Mouse (Mus musculus): ENCODE data around the gene Chil3.
"Not testable (repeated sequence)": the region's sequence is repeated elsewhere in the genome, so short reads cannot be mapped to it uniquely, and the experiment has no call there.

Chil3 gene

DNA sequence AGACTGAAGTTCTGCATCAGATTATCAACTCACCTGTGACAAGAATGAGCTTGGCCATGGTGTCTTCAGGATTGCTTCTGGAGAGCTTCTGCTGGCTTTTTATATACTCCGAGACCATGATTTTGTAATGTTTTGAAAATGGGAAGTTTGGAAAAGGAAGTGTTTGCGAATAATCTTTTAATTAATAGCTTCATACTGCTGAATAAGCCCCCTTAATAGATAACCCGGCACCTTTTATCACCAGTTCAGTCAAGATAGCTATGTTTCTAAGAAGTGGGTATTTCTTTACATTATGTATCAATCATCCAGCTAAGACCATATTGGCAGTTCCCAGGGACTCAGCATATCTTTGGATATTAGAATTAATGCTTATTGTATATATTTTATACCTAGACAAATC is at the start of gene Chil3:
TSS of gene Chil3 (minus strand) at position 101 of the 400 bp plus-strand sequence.
- DNase-seq (ENCODE audit: inconsistent age in 2 of 2, low spot score in 1 of 2), result no peak

DNA sequence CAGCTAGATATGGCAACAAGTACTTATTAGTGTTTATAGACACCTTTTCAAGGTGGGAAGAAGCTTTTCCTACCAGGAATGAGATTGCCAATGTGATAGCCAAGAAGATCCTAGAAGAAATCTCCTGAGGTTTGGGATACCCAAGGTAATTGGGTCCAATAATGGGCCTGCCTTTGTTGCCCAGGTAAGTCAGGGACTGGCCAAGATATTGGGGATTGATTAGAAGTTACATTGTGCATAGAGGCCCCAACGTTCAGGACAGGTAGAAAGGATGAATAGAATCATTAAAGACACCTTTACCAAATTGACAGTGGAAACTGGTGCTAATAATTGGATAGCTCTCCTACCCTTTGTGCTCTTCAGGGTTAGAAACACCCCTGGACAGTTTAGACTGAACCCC is 30.7 kb upstream of the Chil3 start:
- DNase-seq (ENCODE audit: inconsistent age in 2 of 2, low spot score in 1 of 2), result not testable (repeated sequence)

DNA sequence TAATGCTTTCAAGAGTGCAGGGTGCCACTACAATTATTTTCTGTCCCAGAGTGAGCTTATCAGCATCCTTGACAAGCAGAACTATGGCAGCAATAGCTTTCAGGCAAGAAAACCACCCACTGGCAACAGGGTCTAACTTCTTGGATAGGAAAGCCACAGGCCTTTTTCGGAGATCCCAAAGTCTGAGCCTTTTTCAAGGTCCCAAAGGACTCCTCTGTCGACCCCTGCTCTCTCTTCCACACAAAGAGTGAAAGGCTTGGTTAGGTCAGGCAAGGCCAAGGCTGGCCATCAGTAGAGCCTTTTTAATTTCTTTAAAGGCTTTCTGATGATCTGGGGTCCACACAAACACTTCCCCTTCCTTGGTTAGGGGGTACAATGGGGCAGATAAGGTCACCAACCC is 29.9 kb upstream of the Chil3 start:
- not testable (repeated sequence) for DNase-seq (ENCODE audit: inconsistent age in 2 of 2, low spot score in 1 of 2)

DNA sequence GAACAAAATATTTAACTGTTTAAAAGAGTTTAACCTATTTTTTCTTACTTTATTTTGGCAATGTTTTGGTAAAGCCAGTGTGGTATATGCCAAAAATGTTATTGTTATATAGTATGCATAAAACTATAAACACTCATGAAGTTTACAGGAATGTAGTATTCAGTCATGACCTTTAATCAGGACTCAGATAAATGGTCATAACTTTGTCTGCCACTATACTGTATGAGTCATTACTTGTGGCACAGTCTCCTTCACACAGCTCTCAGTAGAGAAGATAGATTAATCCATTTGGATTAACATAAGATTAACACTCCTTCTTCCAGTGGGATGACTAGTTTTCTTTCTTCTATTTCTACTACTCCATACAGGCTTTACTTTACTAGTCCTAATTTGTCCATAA is 28.9 kb upstream of the Chil3 start:
- DNase-seq (ENCODE audit: inconsistent age in 2 of 2, low spot score in 1 of 2), result no peak

DNA sequence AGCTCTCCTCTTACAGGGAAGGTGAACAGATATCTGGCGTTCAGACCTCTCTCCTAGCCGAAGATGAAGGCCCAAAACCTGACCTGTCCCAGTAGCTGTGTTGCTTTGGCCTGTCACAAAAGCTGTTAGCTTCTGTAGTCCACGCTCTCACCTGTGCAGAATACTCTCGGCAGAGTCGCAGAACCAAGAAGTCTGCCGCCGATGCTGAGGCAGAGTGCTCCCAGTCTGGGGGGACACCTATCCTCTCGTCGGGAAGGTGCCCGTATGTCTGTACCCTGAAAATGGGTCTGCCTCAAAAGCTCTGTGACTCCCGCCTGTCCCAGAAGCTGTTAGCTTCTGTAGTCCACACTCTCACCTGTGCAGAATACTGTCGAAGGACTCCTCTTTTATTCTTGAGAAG is 28.1 kb upstream of the Chil3 start:
- DNase-seq (ENCODE audit: inconsistent age in 2 of 2, low spot score in 1 of 2), result no peak

DNA sequence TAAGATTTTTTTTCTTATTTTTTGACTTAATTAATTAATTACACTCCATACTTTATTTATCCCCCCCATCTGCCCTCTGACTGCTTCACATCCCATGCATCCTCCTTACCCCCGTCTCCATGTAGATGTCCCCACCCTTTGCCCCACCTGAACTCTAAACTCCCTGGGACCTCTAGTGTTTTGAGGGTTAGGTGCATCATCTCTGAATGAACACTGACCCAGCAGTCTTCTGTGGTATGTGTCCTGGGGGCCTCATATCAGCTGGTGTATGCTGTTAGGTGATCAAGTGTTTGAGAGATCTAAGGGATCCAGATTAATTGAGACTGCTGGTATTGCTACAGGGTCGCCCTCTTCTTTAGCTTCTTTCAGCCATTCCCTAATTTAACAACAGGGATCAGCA is 20.6 kb upstream of the Chil3 start:
- DNase-seq (ENCODE audit: inconsistent age in 2 of 2, low spot score in 1 of 2), result no peak

DNA sequence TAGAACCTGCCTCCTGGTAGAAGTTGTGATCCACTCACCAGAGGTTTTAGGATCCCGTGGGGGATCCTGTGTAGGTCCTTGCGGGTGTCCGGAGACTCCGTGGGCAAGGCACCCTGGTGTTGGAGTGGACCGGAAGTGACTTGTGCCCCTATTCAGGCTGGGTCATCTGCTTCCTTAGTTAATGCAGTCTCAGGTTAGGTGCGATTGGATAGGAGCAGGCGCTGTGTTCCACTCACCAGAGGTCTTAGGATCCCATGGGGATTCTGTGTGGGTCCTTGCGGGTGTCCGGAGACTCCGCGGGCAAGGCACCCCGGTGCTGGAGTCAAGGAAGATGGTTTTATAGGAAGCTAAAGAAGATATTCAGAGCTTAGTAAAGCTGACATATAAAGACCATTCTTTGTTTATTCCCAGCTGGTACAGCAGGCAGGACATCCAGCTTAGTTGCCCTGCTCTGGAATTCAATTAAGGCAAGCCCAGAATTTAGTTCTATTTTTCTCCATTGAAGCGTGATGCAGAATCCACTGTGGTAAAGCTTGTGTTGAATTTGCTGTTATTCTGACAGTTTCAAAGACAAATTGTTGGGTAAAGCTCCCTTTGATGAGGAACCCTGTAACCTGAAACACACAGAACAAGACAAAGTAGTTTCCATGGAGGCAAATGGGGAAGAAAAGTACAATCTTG is 10.3 kb upstream of the Chil3 start:
- DNase-seq (ENCODE audit: inconsistent age in 2 of 2, low spot score in 1 of 2), result no peak

DNA sequence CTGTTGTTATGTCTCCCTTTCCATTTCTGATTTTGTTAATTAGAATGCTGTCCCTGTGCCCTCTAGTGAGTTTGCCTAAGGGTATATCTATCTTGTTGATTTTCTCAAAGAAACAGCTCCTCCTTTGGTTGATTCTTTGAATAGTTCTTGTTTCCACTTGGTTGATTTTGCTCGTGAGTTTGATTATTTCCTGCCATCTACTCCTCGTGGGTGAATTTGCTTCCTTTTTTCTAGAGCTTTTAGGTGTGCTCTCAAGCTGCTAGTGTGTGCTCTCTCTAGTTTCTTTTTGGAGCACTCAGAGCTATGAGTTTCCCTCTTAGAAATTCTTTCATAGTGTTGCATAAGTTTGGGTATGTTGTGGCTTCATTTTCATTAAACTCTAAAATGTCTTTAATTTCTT is 7.6 kb upstream of the Chil3 start:
- DNase-seq (ENCODE audit: inconsistent age in 2 of 2, low spot score in 1 of 2), result not testable (repeated sequence)

DNA sequence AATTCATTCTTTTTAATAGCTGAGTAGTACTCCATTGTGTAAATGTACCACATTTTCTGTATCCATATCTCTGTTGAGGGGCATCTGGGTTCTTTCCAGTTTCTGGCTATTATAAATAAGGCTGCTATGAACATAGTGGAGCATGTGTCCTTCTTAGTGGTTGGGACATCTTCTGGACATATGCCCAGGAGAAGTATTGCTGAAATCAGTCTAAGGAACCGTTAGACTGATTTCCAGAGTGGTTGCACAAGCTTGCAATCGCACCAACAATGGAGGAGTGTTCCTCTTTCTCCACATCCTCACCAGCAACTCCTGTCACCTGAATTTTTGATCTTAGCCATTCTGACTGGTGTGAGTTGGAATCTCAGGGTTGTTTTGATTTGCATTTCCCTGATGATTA is 5.1 kb upstream of the Chil3 start:
- peak in 1 of 2 experiments; percentile 57 for DNase-seq (ENCODE audit: inconsistent age in 2 of 2, low spot score in 1 of 2)

DNA sequence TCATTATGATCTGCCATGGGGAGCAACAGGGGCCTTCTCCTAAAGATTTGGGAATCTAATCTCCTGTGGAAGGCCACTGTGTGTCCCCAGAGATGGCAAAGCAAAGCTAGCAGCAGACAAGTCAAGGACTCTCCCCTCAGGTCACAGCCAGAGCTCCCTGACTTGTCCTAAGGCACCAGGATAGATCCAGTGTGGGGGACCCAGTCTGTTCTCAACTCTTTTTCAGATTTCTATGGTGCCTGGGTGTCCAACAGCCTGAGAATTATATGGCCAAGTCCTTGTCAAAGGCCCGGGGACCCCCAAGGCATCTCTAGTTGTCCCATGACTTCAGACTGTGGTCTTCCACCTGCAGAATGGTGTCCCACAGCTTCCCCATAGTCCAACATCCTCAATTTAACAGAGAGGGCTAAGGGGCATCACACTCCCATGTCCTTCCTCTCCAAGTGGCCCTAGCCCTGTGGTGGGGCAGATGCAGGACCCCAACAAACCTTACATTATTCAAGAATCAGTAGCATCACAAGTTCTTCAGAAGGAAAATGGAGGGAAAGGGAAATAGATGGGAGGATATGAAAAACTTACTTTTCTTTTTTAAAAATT is 3.9 kb upstream of the Chil3 start:
- no peak for DNase-seq (ENCODE audit: inconsistent age in 2 of 2, low spot score in 1 of 2)

DNA sequence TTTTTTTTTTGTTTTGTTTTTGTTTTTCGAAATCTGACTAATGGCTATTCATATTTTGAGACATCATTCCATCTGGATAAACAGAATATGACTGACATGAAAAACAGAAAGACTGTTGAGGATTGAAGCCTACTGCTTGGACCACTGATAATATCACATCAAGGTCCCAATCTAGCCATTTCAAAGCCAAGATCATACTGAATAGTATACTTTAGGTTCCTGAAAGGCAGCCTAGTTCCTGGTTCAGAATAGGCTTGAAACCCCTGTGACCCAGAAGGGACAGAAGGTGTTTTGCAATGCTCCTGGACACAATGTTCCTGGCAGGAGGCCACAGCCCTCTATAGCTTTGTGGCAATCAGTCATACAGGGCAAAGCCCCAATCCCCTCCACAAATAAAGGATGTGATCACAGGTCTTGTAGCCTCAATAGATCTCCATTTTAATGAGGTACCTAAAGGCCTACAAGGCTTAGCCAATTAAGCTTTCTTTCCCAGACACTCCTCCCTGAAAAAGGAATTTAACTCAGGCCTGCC is 3.2 kb upstream of the Chil3 start:
- DNase-seq (ENCODE audit: inconsistent age in 2 of 2, low spot score in 1 of 2), result peak in 1 of 2 experiments; percentile 71

DNA sequence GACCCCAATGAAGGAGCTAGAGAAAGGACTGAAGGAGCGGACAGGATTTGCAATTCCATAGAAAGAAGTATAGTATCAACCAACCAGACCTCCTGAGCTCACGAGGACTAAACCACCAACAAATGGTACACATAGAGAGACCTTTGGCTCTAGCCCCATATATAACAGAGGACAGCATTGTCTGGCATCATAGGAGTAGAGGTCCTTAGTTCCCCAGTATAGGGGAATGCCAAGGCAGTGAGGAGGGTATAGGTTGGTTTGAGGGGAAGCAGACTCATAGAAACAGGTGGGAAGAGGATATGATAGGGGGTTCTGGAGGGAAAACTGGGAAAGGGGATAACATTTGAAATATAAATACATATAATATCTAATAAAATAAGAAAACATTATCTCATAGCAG is 13.0 kb downstream of the Chil3 start:
- DNase-seq (ENCODE audit: inconsistent age in 2 of 2, low spot score in 1 of 2), result no peak

DNA sequence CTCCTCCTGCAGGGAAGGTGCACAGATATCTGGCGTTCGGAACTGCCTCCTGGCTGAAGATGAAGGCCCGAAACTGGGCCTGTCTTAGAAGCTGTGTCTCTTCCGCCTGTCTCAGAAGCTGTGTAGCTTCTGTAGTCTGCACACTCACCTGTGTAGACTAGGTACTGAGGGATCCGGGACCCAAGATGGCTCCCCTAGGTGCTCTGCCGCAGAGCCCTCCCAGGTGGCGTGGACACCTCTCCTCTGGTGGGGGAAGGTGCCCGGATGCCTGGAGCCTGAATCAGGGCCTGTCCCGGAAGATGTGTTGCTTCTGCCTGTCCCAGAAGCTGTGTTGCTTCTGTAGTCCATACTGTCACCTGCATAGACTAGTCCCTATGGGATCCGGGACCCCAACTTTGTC is 23.3 kb downstream of the Chil3 start:
- no peak for DNase-seq (ENCODE audit: inconsistent age in 2 of 2, low spot score in 1 of 2)

DNA sequence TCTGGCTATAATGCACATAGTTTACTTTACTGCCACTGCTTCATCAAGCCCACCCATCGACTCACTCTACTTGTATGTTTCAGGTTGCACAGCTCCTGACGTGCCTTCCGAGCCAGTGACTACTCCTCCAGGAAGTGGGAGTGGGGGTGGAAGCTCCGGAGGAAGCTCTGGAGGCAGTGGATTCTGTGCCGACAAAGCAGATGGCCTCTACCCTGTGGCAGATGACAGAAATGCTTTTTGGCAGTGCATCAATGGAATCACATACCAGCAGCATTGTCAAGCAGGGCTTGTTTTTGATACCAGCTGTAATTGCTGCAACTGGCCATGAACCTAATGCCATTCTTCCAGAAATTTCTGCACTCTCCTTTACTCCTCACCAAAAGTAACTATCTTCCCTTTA is 35.7 kb downstream of the Chil3 start:
- DNase-seq (ENCODE audit: inconsistent age in 2 of 2, low spot score in 1 of 2), result no peak

DNA sequence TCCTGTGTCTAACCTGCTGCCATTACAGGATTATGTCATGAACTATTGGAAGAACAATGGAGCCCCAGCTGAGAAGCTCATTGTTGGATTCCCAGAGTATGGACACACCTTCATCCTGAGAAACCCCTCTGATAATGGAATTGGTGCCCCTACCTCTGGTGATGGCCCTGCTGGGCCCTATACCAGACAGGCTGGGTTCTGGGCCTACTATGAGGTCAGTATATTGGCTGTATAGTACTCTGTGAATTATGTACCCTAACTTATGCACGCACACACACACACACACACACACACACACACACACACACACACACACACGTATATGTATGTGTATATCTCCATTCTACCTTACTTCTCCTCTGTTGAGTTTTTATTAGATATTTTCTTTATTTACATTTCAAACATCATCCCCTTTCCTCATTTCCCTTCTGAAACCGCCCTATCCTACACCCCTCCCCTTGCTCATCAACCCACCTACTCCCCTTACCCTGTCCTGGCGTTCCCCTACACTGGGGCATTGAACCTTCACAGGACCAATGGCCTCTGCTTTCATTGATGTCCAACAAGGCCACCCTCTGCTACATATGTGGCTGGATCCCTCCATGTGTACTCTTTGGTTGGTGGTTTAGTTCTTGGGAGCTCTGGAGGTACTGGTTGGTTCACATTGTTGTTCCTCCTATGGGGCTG is 38.4 kb downstream of the Chil3 start:
- no peak for DNase-seq (ENCODE audit: inconsistent age in 2 of 2, low spot score in 1 of 2)

DNA sequence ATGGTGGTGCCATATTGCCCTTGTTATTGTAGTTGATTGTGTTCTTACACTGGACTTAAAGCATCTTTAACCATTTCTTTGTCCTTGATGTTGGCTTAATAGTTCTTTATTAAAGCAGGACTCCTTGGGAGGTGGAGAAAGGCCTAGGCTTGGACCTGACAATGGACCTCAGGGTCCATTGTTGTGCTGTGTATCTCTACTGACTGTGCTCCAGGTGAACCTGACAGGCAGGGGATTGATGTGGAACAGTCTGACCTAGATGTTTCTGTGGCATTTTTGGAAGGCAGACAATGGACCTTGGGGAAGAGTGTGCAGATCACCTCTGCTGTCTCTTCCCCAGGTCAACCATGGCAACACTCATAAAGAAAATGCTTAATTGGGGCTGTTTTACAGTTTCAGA is 40.4 kb downstream of the Chil3 start:
- no peak for DNase-seq (ENCODE audit: inconsistent age in 2 of 2, low spot score in 1 of 2)

DNA sequence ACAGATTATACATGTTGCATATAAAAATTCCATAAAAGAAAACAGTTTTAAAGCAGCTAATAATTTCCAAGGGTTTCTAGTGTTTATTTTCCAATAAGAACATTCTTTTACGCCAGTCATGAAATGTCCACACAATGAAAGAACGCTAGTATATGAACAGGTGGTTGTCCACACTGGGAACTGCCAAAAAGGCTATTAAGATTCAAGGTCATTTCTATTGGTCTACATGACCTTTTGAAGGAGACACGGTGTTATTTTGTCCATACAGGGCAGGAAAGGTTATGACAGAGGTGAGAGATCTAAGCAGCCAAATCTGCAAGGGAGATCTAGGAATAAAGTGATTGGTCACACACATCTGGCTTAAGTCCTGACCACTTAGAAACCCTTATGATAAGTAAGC is 54.4 kb downstream of the Chil3 start, which contains the start of gene Chia1:
TSS of gene Chia1 (plus strand) at position 301 of the 400 bp plus-strand sequence.
- DNase-seq (ENCODE audit: inconsistent age in 2 of 2, low spot score in 1 of 2), result no peak

Data from adrenal gland, adult (tissue).